Mouse (Mus musculus): ENCODE measurements around the gene Lrba.

GRCm38 (mm10) chr3:86343261-86343660 lies 118.8 kb downstream of the Lrba start:
- no peak for TF ChIP-seq CTCF (IDR thresholded peaks at IDR 0.05; ENCODE audit: extremely low read depth, insufficient read depth, low read length)
- no peak for TF ChIP-seq POLR2A (IDR thresholded peaks at IDR 0.05; ENCODE audit: extremely low read depth, insufficient read depth, low read length)
